Mouse (Mus musculus): ENCODE results near the gene March7.

Gene March7

DNA sequence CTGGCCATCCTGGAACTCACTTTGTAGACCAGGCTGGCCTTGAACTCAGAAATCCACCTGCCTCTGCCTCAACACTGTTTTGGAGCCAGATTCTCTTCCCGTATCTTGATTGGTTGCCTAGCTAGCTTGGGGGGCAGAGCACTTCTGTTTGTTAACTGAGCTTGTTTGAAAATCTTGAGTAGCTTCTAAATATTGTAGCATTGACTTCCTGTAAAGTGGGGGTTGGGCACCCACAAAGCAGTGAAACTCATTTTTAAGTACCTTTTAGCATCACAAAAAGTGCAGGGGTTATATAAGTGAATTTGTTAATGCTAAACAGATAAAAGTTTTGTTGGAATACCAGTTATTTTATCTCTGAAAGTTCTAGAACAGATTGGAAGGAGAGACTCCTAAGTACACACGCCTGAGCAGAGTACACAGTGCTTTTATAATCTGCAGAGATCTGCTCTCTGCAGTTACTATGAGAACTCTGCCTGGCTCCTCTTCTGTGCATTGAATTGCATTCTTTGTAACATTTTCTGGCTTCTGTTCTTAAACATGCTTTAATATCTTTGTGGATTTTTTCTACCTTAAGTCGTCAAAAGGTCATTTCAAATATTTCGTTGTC, 7.0 kb downstream of the March7 start:
- no peak for DNase-seq

DNA sequence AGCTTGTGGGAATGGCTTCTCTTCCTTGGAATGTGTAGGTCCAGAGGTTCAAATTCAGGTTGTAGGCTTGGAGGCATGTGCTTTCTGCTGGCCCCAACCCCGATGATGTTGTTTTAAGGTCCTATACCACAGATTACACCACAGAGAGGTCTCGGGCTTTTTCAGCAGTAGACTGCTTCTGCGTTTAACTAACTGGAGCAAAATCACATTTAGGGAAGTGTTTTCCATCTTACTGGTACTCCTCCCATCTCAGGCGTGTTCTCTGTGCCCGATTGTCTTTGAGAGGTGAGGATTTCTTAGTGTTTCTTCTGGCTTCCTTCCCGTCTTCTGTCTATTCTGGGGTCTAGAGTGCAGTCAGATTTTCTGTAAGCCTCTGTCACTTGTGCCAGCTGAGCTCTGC, 7.9 kb downstream of the March7 start:
- DNase-seq = no peak

DNA sequence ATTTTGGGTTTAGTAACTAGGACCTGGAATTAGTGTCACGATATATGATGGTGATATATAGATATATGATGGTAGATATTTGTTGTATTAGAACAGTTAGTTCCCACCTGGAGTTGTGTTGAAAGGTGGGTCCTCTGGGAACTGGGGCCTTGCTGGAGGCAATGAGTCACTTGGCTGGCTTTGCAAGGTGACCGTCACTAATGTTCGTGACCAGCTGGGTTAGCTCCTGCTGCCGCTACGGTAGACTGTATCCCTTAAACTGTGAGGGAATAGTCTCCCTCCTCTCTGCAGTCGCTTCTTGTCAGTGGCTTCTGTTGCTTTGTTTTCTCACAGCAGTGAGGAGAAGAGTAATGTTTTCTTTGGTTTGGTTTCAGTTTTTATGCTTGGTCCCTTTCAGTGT, 11.5 kb downstream of the March7 start:
- no peak for DNase-seq

DNA sequence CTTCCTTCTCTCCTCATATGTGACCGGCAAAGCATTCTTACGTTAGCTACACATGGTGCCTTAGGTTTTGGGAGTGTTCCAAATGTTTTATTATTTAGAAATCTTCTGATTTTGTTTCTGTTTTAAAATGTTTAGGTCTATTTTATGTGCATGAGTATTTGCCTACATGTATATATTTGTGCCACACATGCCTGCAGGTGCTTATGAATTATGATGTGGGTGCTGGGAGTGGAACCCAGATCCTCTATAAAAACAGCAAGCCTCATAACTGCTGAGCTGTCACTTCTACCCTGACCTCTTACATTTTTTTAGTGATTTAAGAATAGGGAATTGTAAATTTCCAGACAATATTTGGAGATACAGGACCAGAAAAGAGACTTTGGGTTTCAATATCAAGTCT, 12.3 kb downstream of the March7 start:
- no peak for DNase-seq

DNA sequence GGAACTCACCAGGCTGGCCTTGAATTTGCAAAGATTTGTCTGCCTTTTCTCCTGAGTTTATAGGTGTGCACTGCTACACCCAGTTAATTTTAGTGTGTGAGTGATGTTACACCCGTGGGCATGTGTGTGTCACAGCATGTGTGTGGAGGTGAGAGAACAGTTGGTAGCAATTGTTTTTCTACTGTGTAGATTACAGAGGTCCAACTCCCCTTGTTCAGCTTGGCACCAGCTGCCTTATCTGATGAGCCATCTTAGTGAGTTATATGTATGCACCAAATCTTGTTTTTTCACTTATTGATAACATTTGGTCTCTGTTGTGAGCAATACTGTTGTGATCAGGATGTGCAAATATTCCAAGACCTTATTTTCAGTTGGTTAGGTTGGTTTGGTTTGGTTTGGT, 13.8 kb downstream of the March7 start:
- no peak for DNase-seq

DNA sequence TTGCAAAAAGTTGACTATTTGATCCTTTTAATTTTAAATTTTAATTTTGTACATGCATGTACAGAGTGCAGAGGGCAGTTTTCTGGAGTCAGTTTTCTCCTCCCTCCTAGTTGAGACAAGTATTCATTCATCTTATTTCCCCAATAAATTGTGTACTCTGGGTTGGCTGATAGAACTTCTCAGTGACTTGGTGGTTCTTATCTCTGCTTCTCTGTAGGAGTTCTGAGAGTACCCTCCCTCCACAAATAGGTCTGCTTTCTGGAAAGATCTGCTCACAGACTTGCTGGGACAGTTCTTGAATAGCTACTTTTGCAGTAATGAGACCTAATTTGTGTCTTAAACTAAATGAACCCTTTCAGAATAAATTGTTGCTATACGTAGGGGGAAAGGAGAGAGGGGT, 18.8 kb downstream of the March7 start:
- DNase-seq = no peak

DNA sequence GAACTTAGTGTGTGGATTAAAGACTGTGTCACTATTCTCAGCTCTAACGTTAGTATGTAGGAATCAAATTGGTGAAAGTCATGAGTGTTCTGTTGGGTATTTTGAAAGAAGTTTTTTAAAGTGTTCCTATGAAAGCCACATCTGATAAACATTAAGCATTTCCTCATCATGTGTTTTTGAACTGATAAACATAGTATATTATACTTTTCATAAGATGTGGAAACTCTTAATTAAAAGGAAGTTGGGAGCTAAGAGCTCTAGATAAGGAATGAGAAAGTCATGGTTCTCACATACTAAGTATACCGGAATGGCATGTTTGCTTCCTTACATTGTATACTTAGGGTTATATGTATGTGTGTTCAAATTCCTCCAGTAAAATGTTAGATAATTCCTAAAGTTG, 20.7 kb downstream of the March7 start:
- DNase-seq = no peak

DNA sequence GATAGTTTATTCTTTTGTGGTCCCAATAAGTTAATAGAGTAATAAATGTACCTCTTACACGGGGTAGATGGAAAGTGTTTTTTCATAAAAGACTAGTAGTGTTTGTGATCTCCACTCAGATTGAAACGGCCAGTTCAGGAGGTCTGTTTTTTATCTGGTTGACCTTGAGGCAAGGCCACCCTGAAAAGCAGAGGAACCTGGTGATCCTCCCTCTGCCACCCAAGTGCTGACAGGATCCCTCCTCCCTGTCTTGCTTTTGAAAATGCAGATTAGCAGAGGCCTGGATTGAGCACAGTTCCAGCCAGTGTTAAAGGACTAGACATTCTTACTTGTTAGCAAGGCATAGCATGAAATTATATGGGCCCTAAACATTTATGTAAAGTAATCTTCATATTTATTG, 23.5 kb downstream of the March7 start:
- DNase-seq = no peak

DNA sequence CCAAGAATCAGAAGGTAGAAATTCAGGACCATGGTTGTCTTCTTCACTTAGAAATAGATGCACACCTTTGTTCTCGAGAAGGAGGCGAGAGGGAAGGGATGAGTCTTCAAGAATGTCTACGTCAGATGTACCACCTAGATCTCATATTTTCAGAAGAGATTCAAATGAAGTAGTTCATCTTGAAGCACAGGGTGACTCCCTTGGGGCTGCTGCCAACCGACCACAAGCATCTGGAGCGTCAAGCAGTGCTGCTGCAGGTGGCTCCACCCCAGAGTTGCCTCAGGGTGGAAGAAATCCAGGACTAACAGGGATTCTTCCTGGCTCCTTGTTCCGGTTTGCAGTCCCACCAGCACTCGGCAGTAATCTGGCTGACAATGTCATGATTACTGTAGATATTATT, 24.8 kb downstream of the March7 start:
- DNase-seq = no peak

DNA sequence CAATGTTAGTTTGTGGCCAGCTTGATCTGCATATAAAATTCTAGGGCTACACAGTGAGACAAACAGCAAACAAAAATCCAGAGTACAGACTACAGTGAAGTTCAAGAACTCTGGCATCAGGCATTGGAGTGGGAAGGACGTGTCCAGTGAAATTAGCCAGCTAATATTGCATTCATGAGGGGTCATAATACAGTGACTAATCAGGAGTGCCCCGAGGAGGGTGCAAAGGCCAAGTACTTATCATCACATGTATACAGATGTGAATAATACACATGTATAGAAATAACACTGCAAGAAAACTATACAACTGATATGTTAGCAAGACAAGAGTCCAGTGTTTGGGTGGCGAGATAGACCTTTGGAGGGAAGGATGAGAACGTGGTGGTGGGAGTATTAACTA, 43.1 kb downstream of the March7 start:
- no peak for DNase-seq

DNA sequence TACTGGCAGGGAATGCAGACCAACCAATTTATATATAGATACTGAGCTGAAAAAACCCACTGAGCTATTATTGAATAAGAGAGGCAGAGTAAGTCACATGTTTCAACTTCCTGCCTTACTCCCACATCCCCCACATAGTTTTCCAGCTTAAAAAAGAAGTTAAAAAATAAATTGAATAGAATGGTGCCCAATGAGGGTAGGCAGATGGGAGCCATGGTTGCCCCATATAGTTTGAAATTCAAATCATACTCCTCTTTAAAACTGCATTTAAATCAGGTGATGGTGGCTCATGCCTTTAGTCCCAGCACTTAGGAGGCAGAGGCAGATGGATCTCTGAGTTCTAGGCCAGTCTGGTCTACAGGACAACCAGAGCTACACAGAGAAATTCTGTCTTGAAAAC, 43.8 kb downstream of the March7 start:
- DNase-seq = no peak

DNA sequence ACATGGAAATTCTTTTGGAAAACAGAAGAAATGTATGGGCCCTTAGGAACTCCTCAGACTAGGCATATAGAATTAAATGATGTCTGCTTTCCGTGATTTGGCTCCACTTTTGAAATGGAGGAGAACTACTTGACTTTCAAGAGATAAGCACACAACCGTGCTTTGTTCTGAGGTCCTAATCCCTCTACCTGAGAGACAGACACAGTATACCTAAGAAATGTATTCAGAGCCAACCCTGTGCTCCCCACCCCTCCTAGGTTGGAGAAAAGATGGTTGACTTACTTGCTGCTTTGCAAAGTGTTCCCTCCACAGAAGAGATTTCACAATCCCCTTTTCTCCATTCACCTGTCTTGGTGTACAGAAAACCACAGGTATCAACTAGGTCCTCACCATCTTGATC, 47.1 kb downstream of the March7 start:
- no peak for DNase-seq

DNA sequence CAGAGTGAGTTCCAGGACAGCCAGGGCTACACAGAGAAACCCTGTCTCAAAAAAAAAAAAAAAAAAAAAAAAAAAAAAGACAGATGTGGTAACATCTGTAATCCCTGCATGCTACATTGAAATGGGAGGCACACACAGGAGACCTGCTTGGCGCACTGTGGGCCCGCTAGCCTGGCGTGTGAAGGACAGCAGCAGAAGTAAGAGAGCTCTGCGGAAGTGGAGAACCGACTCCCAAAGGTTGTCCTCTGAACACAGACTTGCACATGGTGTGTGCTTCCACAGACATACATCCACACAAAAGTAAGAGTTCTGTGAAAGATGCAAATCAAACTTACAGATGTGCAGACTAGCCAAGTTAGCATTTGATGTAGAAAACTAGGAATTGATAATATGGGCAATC, 49.5 kb downstream of the March7 start:
- no peak for DNase-seq

DNA sequence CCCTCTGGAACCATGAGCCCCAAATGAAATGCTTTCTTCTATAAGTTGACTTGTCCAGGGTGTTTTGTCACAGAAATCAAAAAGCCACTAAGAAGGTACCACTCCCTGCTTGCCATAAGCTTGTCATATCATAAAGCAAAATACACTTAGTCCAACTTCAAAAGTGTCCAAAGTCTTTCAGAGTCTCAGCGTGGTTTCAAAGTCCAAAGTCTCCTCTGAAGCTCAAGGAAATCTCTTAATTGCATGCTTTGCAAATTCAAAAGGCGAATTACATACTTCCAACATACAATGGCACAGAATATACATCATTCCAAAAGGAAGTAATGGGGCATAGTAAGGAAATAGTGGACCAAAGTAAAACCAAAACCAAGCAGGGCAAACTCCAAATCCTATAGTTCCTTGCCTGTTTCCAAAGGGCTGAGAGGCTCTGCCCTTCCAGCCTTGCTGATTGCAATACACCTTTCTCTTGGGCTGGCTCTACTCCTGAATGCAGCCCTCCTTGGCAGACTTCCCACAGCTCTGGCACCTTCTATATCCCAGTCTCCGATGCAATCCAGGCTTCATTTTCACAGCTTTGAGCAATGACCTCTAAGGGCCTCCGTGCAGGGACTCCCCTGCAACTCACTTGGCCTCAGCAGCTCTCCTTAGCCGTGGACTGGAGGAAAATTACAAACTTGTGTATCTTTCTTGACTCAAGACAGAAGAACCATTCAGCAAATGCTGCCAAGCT, 51.1 kb downstream of the March7 start:
- no peak for DNase-seq

DNA sequence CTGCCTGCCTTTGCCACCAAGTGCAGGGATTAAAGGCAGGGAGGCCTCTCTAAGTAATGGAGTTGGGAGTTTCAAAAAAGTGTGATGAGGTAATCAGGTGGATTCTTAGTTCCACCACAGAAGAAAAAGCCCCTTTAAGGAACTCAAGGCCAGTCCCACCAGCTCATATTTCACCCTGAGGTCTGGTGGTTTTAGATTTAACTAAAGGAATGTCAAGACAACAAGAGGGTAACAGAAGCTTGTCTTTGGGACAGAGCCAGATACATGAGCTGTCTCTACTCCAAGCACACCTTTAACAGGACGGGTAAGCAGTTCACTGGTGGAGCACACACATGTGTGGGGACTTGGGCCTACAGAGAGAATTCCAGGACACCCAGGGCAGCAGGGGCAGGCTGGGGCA, 57.9 kb downstream of the March7 start:
- no peak for DNase-seq

DNA sequence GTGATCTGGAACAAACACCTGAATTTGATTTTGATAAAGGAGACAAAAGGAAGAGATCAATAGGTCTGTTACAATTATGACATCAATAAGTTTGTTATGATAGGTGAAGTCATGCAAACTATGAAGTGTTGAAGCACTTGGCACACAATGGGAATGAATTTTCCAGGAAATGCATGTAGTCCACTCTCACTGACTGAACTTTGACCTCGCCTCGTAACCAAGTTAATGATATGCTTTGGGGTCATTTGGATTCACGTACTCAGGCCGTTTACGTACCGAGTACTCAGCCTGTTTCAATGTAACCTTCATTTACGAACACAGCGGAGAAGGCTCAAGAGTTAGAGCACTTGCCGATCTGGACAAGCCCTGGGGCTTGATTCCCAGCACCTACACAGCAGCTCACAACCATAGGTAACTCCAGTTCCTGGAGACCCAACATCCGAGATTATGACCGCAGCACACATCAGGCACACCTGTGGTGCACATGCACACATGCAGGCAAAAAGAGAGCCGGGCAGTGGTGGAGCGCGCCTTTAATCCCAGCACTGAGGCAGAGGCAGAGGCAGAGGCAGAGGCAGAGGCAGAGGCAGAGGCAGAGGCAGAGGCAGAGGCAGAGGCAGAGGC, 60.3 kb downstream of the March7 start:
- DNase-seq = no peak

DNA sequence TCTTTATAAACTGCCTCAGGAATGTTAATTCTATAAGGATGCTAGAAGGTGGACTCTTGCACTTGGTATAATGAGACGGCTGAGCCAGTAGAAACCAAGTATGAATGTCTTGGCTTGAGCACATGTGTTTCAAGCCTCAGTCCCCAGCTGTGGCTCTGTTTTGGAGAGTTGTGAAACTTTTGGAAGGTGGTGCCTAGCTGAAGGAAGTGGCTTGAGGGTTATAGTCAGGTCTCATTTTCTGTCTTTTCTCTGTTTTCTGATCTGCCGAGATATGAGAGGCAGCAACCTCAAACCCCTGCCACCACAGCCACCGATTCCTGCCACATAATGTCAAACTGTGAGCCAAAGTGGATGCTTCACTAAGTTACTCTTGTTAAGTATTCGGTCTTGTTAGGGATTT, 68.9 kb downstream of the March7 start:
- DNase-seq = no peak

DNA sequence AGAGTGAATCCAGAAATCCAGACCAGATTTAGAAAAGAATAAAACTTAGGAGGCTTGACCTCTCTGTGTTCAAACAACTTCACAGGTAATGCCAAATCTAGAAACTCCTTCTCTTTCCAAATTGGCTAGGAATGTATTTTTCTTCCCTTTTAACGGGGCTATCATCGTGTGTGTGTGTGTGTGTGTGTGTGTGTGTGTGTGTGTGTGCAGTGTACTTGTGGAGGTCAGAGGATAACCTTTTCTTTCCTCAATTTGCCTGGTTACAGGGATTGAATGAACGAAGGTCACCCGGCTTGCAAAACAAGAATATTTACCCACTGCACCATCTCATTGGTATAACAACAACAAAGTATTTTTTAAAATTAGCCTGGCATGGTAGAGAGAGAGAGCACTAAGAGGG, 72.9 kb downstream of the March7 start:
- DNase-seq = no peak

DNA sequence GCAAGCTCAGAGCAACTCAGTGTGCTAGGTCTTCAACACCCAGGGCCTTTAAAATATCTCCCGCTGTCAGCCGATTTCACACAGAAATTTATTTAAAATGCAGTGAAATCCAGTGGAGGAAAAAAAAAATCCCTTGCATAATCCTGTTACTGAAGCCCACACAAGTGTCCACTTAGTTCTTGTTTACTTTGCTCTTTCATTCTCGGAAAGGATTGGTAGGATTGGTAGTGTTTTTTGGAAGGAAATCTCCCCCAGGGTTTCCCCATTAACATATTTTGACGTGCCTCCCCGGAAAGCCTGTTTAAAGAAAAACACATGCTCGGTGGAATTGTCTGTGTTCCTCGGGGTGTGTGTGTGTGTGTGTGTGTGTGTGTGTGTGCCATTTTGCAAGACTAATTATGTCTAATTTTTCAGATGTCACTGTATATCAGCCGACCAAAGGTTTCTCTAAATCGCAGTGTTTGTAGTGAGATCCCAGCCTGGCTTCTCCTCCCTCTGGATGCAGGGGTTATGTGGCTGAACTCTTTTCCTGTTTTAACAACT, 73.6 kb downstream of the March7 start:
- DNase-seq = no peak

DNA sequence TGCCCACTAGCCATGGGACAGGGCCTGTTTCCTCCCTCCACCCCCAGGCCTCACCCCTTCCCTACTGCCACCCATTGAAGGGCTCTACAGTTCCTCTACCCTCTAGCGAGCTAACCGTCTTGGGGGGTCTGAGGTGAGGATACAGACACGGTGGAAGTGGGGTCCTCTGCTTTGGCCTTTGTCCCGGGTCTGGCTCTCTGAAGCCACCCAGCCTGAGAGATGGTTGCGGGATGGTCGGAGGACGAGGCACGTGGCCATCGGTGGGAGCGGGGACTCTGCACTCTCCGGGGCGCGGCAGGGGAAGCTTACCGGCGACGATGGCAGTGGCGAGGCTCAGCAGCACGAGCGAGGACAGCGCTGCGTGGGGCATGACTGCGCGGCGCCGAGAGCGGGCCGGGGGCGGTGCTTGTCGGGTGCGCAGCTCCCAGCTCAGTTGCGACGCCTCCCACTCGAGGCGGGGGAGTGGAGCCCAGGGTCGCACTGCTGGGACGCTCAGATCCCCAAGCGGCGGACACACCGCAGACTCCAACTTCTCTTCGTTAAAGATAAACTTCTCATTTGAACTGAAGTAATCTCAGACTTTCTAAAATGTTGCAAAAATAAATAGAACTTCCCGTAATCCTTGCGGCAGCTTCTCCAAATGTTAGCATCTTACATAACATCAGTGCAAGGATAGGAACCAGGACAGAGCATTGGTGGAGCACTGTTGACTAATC, 74.2 kb downstream of the March7 start:
- peak; percentile 75 for DNase-seq

DNA sequence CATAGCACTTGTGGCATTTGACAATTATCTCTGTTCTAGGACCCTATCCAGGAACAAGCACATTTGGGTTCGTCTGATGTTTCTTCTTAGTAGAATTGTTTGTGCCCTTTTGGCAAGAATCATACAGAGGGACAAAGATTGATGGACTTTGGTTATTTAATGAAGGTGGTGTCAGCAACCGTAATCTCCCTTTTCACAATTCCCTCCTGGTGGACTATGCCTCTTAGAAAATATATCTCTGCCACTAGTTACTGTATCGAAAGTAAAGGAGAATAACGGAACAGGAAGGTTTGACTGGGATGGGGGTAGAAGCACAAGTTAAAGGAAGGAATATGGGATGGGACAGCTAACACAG, 74.8 kb downstream of the March7 start, which contains the start of gene Cd302:
Gene Cd302, minus strand, starts transcription at position 22 of the 355 bp plus-strand sequence.
- no peak for DNase-seq

DNA sequence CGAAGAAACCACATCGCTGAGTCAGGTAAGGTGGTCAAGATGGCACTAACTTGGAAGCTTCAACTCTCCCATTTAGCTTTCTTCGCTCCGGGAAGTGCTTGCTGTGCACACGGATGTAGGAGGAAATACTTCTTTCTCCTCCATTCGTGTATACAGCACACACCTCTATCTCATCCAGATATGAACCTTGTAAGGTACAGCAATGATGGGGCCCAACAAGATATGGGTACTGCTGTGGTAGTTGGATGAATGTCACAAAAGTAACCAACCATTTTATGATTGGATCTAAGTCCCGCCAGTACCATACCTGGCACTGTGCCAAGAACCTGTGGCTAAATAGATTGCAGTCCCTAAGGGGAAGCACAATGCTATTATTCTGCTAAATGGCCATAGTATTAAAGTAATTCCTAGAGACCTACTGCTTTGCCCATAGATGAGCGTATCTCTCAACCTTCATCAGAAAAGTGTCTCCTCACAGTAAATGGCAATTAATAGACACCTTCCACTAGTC, 75.5 kb downstream of the March7 start:
- no peak for DNase-seq

DNA sequence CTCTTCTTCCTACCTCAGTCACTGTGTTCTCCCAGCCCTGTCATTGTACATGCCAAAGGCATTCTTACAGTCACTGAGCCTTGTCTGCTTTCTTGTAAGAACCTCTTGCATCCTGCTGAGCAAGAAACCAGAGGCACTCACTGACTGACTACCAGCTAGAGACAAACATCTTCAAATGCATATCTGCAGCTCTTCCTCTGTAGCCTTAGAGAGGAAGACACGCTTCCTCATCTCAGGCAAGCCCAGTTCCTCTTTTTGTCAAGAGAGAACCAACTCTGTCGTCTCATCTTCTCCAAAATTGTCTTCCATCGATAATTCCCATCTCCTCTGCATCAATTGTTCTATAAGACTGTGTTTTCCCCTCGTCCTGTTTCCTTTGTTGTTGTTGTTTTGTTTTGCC, 78.9 kb downstream of the March7 start:
- no peak for DNase-seq

DNA sequence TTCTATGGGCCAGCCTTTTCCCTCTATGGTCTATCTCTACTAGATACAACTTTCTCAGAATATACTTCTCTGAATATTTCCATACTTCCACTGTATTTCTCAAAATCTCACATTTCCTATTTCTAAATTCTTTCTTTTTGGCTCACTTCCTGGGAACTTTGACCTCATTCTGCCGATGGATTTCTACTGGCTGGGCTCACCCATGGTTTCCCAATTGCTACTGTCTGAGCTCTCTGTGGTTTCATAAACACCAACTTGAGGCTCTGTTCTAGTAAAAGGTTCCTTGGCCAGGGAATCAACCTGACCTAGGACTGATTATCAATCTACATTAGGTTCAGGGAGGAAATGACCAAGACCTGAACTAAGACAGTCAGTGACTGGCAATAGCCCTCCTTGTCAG, 79.8 kb downstream of the March7 start:
- no peak for DNase-seq
